26 mouse cellular contexts compared by ENCODE assay signal in genomic region chr11:76872556-76873234, GRCm38 (mm10). TPM values are rescaled to one million over a fixed set of nuclear protein-coding genes. Genes with fewer than 3 reads are reported as not detected.
"Had no signal": no experiment of that assay in that cellular context is flagged by ENCODE, and none has a peak within 500 bp of the region (broad histone marks: within the 10 kb centered on the region; RNA-seq: fewer than 3 reads in every experiment).

No protein-coding gene starts in this region.

- H3K9ac ChIP-seq: limb, embryonic 12.5 days; limb, embryonic 15.5 days; liver, embryonic 14.5 days; liver, postnatal 0 days; lung, embryonic 14.5 days; midbrain, embryonic 12.5 days; midbrain, embryonic 15.5 days; neural tube, embryonic 12.5 days; neural tube, embryonic 15.5 days had no signal

- H3K27me3 ChIP-seq: limb, embryonic 12.5 days; limb, embryonic 15.5 days; midbrain, embryonic 12.5 days; midbrain, embryonic 15.5 days; neural tube, embryonic 12.5 days; neural tube, embryonic 15.5 days had no signal

- H3K9me3 ChIP-seq: limb, embryonic 12.5 days; limb, embryonic 15.5 days; megakaryocyte, embryonic 14.5 days; midbrain, embryonic 12.5 days; midbrain, embryonic 15.5 days; neural tube, embryonic 12.5 days; neural tube, embryonic 15.5 days had no signal

- H3K27ac ChIP-seq: kidney, postnatal 0 days; limb, embryonic 12.5 days; limb, embryonic 15.5 days; liver, embryonic 14.5 days; midbrain, embryonic 12.5 days; midbrain, embryonic 15.5 days; neural tube, embryonic 12.5 days; neural tube, embryonic 15.5 days had no signal

- H3K4me2 ChIP-seq: limb, embryonic 12.5 days; limb, embryonic 15.5 days; liver, embryonic 11.5 days; lung, embryonic 14.5 days; midbrain, embryonic 12.5 days; midbrain, embryonic 15.5 days; neural tube, embryonic 12.5 days; neural tube, embryonic 15.5 days had no signal

- H3K36me3 ChIP-seq: limb, embryonic 12.5 days; limb, embryonic 15.5 days; midbrain, embryonic 12.5 days; midbrain, embryonic 15.5 days; neural tube, embryonic 12.5 days; neural tube, embryonic 15.5 days had no signal

- H3K4me3 ChIP-seq: limb, embryonic 12.5 days; limb, embryonic 15.5 days; megakaryocyte, embryonic 14.5 days; midbrain, embryonic 12.5 days; midbrain, embryonic 15.5 days; neural tube, embryonic 12.5 days; neural tube, embryonic 15.5 days had no signal

- DNase-seq: kidney, adult 2 months; kidney, postnatal 25 days; left cerebral cortex, postnatal 4 days; liver, postnatal 0 days; lung, embryonic 14.5 days; lung, postnatal 36 days; right cerebral cortex, adult 18-20 months; right cerebral cortex, postnatal 25 days; spleen, adult 18-20 months; thymus, adult 2 months; thymus, postnatal 14 days; thymus, postnatal 4 days had no signal

- H3K4me1 ChIP-seq: limb, embryonic 12.5 days; limb, embryonic 15.5 days; midbrain, embryonic 12.5 days; midbrain, embryonic 15.5 days; neural tube, embryonic 12.5 days; neural tube, embryonic 15.5 days had no signal

RNA-seq across cellular contexts. Expression of gene Tmigd1, which starts 29.3 kb away (rescaled TPM):
- total RNA-seq: layer of hippocampus, adult 8-10 months; layer of hippocampus, postnatal 14 days; left cerebral cortex, adult 8-10 months; left cerebral cortex, postnatal 14 days; left cerebral cortex, postnatal 4 days had no signal
- polyA plus RNA-seq: limb, embryonic 12.5 days; liver, embryonic 11.5 days; liver, embryonic 14.5 days; liver, postnatal 0 days; midbrain, embryonic 12.5 days; midbrain, embryonic 15.5 days; neural tube, embryonic 12.5 days; neural tube, embryonic 15.5 days had no signal
